Mouse (Mus musculus): ENCODE measurements around the gene Dnajc3. TPM values are rescaled to one million over a fixed set of nuclear protein-coding genes. Genes with fewer than 3 reads are reported as not detected.

The Dnajc3 gene
- polyA plus RNA-seq, 1 experiment from 2014 or later, result 35.0 TPM

GRCm38 (mm10) chr14:118958010-118958409 is 20.2 kb downstream of the Dnajc3 start:
- no peaks in the 10 kb centered on the region for H3K27me3 ChIP-seq (ENCODE audit: control insufficient read depth, insufficient read depth, low read length)
- 92% methylated on average over 3 of the region's 3 CpGs for WGBS
- H3K4me2 ChIP-seq (ENCODE audit: low read depth, low read length), result no peak overlapping the region
- no peaks in the 10 kb centered on the region for H3K9me3 ChIP-seq (replicated peaks; ENCODE audit: control insufficient read depth, low read length)
- no peak for DNase-seq (ENCODE audit: low spot score)
- H3K4me1 ChIP-seq (ENCODE audit: control insufficient read depth, insufficient read depth, low read length), result no peaks in the 10 kb centered on the region
- H3K36me3 ChIP-seq (replicated peaks; ENCODE audit: control insufficient read depth, insufficient read depth, low read depth, low read length), result peaks cover 3% of the 10 kb centered on the region; the same call in 1 of the 2 replicates
- H3K9ac ChIP-seq (replicated peaks; ENCODE audit: low read length), result no peak overlapping the region
- no peak for ATAC-seq (replicated peaks; ENCODE audit: insufficient number of reproducible peaks, low FRiP score, low TSS enrichment, low read depth)
- no peak overlapping the region for H3K27ac ChIP-seq (replicated peaks; ENCODE audit: low read depth, low read length)
- H3K4me3 ChIP-seq (ENCODE audit: low read depth, low read length), result no peak overlapping the region

DNA sequence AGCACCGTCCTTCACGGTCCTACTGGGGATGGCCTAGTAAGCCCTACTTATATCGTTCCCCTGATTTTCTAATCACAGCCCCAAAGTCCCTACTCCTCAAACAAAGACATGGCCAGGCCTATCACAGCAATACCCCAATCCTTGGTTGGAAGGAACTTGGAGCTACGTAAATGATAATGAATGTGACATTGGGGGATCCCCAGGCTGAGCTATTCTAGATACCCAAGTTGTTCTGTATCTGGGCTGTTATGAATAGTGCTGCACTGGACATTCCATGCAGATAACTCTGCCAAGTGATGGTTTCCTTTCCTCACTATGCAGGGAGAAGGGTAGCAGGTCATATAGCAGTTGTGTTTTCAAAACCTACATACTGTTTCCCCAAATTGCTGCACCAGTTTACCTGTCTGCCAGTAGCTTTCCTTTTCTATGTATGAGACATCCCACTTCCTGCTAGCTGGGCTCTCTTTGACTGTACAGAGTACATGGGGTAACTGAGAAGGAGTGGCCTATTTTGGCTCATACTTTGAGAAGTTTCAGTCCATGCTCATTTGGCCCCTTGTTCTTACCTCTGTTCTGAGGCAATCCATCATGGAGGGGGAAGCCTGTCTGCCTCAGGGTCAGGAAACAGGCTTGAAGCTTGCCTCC is 27.7 kb downstream of the Dnajc3 start:
- no peak overlapping the region for H3K4me3 ChIP-seq (ENCODE audit: low read depth, low read length)
- H3K36me3 ChIP-seq (replicated peaks; ENCODE audit: control insufficient read depth, insufficient read depth, low read depth, low read length), result no peaks in the 10 kb centered on the region
- no peak overlapping the region for H3K4me2 ChIP-seq (ENCODE audit: low read depth, low read length)
- DNase-seq (ENCODE audit: low spot score), result no peak
- no peaks in the 10 kb centered on the region for H3K4me1 ChIP-seq (ENCODE audit: control insufficient read depth, insufficient read depth, low read length)
- no peaks in the 10 kb centered on the region for H3K9me3 ChIP-seq (replicated peaks; ENCODE audit: control insufficient read depth, low read length)
- 93% methylated on average over 4 of the region's 4 CpGs for WGBS
- H3K9ac ChIP-seq (replicated peaks; ENCODE audit: low read length), result no peak overlapping the region
- H3K27me3 ChIP-seq (ENCODE audit: control insufficient read depth, insufficient read depth, low read length), result no peaks in the 10 kb centered on the region
- no peak overlapping the region for H3K27ac ChIP-seq (replicated peaks; ENCODE audit: low read depth, low read length)
- no peak for ATAC-seq (replicated peaks; ENCODE audit: insufficient number of reproducible peaks, low FRiP score, low TSS enrichment, low read depth)

DNA sequence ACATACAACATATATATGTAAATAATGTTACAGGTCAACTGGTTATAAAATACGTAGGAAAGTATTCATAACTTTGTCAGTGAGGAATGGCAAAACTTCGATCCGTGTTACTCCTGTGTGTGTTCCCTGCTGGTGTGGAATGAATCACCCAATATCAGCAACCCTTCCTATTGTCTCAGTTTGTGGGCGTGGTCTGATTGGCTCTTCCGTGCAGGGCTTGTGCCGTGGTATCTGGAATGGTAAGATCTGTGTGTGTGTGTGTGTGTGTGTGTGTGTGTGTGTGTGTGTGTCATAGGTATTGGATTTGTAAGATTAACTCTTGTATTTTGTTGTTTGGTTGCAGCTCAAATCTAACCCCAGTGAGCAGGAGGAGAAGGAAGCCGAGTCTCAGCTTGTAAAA is 29.9 kb downstream of the Dnajc3 start:
- H3K27me3 ChIP-seq (ENCODE audit: control insufficient read depth, insufficient read depth, low read length), result no peaks in the 10 kb centered on the region
- H3K4me3 ChIP-seq (ENCODE audit: low read depth, low read length), result no peak overlapping the region
- no peak overlapping the region for H3K27ac ChIP-seq (replicated peaks; ENCODE audit: low read depth, low read length)
- DNase-seq (ENCODE audit: low spot score) (no peak), ATAC-seq (replicated peaks; ENCODE audit: insufficient number of reproducible peaks, low FRiP score, low TSS enrichment, low read depth) (no peak)
- H3K9ac ChIP-seq (replicated peaks; ENCODE audit: low read length), result no peak overlapping the region
- H3K4me2 ChIP-seq (ENCODE audit: low read depth, low read length), result no peak overlapping the region
- peaks cover 3% of the 10 kb centered on the region; the same call in 1 of the 2 replicates for H3K36me3 ChIP-seq (replicated peaks; ENCODE audit: control insufficient read depth, insufficient read depth, low read depth, low read length)
- 88% methylated on average over 7 of the region's 7 CpGs for WGBS
- no peaks in the 10 kb centered on the region for H3K9me3 ChIP-seq (replicated peaks; ENCODE audit: control insufficient read depth, low read length)
- no peaks in the 10 kb centered on the region for H3K4me1 ChIP-seq (ENCODE audit: control insufficient read depth, insufficient read depth, low read length)

GRCm38 (mm10) chr14:118972268-118972667 is 34.5 kb downstream of the Dnajc3 start:
- no peak overlapping the region for H3K4me3 ChIP-seq (ENCODE audit: low read depth, low read length)
- ATAC-seq (replicated peaks; ENCODE audit: insufficient number of reproducible peaks, low FRiP score, low TSS enrichment, low read depth) (no peak), DNase-seq (ENCODE audit: low spot score) (no peak)
- peaks cover 3% of the 10 kb centered on the region; the same call in 1 of the 2 replicates for H3K36me3 ChIP-seq (replicated peaks; ENCODE audit: control insufficient read depth, insufficient read depth, low read depth, low read length)
- H3K4me1 ChIP-seq (ENCODE audit: control insufficient read depth, insufficient read depth, low read length), result no peaks in the 10 kb centered on the region
- WGBS, result 90% methylated on average over 6 of the region's 6 CpGs
- H3K27me3 ChIP-seq (ENCODE audit: control insufficient read depth, insufficient read depth, low read length), result no peaks in the 10 kb centered on the region
- no peaks in the 10 kb centered on the region for H3K9me3 ChIP-seq (replicated peaks; ENCODE audit: control insufficient read depth, low read length)
- H3K27ac ChIP-seq (replicated peaks; ENCODE audit: low read depth, low read length), result no peak overlapping the region
- H3K9ac ChIP-seq (replicated peaks; ENCODE audit: low read length), result no peak overlapping the region
- no peak overlapping the region for H3K4me2 ChIP-seq (ENCODE audit: low read depth, low read length)

DNA sequence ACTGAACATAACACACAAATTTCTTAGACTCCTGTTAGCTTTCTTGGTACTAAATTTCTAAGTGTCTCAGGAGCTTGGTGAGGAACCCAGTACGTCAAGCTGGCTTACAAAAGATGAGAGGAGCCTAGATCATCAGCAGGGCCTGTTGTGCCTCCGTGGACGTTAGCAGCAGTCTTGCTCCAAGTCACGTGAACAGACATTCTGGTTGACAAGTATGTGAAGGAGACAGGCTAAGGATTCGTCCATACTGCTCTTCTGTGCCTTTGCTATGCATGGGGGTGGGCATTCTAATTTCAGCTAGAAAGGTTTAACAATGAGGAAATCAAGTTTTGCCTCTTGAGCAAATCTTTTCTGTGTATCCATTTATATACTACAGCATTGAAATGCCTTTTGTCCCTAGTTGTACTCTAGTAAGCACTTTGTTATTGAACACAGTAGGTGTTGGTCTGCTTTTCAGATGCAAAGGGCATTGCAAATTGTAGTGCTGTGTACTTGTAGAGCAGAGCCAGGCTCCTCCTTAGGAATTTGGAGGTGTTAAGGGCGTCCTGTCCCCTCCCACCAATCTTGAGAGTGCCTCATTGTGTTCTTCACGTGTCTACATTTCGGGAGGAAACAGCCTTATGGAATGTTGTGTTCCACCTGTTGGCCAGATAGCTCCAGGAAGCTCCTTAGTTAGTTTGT is 39.5 kb downstream of the Dnajc3 start:
- no peaks in the 10 kb centered on the region; the same call in 1 of the 2 replicates for H3K36me3 ChIP-seq (replicated peaks; ENCODE audit: control insufficient read depth, insufficient read depth, low read depth, low read length)
- WGBS, result 73% methylated on average over 8 of the region's 8 CpGs

GRCm38 (mm10) chr14:118979571-118980325 is 42.0 kb downstream of the Dnajc3 start:
- Histone ChIP-seq H3K9me3 (replicated peaks; ENCODE audit: control insufficient read depth, low read length) (no peaks in the 10 kb centered on the region), H3K27ac (replicated peaks; ENCODE audit: low read depth, low read length) (no peak overlapping the region), H3K27me3 (ENCODE audit: control insufficient read depth, insufficient read depth, low read length) (no peaks in the 10 kb centered on the region), H3K4me2 (ENCODE audit: low read depth, low read length) (no peak overlapping the region), H3K36me3 (replicated peaks; ENCODE audit: control insufficient read depth, insufficient read depth, low read depth, low read length) (no peaks in the 10 kb centered on the region; the same call in 1 of the 2 replicates), H3K4me1 (ENCODE audit: control insufficient read depth, insufficient read depth, low read length) (no peaks in the 10 kb centered on the region), H3K9ac (replicated peaks; ENCODE audit: low read length) (no peak overlapping the region), H3K4me3 (ENCODE audit: low read depth, low read length) (no peak overlapping the region)
- 86% methylated on average over 7 of the region's 7 CpGs for WGBS
- DNase-seq (ENCODE audit: low spot score), result no peak
- no peak for ATAC-seq (replicated peaks; ENCODE audit: insufficient number of reproducible peaks, low FRiP score, low TSS enrichment, low read depth)

More for the DNA sequence above, 39.5 kb downstream of the Dnajc3 start:
- no peak overlapping the region for H3K9ac ChIP-seq (replicated peaks; ENCODE audit: low read length)
- H3K27ac ChIP-seq (replicated peaks; ENCODE audit: low read depth, low read length), result no peak overlapping the region
- no peaks in the 10 kb centered on the region for H3K9me3 ChIP-seq (replicated peaks; ENCODE audit: control insufficient read depth, low read length)
- no peaks in the 10 kb centered on the region for H3K27me3 ChIP-seq (ENCODE audit: control insufficient read depth, insufficient read depth, low read length)
- H3K4me3 ChIP-seq (ENCODE audit: low read depth, low read length), result no peak overlapping the region
- H3K4me1 ChIP-seq (ENCODE audit: control insufficient read depth, insufficient read depth, low read length), result no peaks in the 10 kb centered on the region
- DNase-seq (ENCODE audit: low spot score), result no peak
- no peak for ATAC-seq (replicated peaks; ENCODE audit: insufficient number of reproducible peaks, low FRiP score, low TSS enrichment, low read depth)
- H3K4me2 ChIP-seq (ENCODE audit: low read depth, low read length), result no peak overlapping the region

- no peak for ATAC-seq (replicated peaks; ENCODE audit: insufficient number of reproducible peaks, low FRiP score, low TSS enrichment, low read depth)
Measured at GRCm38 (mm10) chr14:118980358-118980757, 42.6 kb downstream of the Dnajc3 start.

DNA sequence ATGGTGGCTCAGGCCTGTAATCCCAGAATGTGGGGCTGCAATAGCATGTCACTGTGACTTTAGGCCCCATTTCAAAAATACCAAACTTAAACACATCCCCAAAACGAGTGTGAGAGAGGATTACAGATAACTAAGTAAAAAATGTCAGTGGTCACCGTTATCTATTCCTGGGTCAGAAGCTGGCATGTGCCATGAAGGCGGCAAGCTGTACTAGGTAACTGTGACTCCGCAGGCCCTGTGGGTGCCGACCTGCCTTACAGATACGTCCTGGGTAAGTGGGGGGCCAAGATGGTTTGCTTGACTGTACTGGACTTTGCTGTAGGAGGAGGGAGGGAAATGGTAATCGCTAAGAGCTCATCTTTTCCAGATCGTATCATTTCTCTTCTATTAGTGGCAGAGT is 43.1 kb downstream of the Dnajc3 start:
- Histone ChIP-seq H3K4me1 (ENCODE audit: control insufficient read depth, insufficient read depth, low read length) (no peaks in the 10 kb centered on the region), H3K9ac (replicated peaks; ENCODE audit: low read length) (no peak overlapping the region), H3K36me3 (replicated peaks; ENCODE audit: control insufficient read depth, insufficient read depth, low read depth, low read length) (no peaks in the 10 kb centered on the region; the same call in 1 of the 2 replicates), H3K27me3 (ENCODE audit: control insufficient read depth, insufficient read depth, low read length) (no peaks in the 10 kb centered on the region), H3K27ac (replicated peaks; ENCODE audit: low read depth, low read length) (no peak overlapping the region), H3K4me2 (ENCODE audit: low read depth, low read length) (no peak overlapping the region), H3K4me3 (ENCODE audit: low read depth, low read length) (no peak overlapping the region), H3K9me3 (replicated peaks; ENCODE audit: control insufficient read depth, low read length) (no peaks in the 10 kb centered on the region)
- no peak for DNase-seq (ENCODE audit: low spot score)
- WGBS, result 87% methylated on average over 8 of the region's 8 CpGs
- no peak for ATAC-seq (replicated peaks; ENCODE audit: insufficient number of reproducible peaks, low FRiP score, low TSS enrichment, low read depth)

More at GRCm38 (mm10) chr14:118980358-118980757, 42.6 kb downstream of the Dnajc3 start:
- DNase-seq (ENCODE audit: low spot score), result no peak
- no peaks in the 10 kb centered on the region for H3K4me1 ChIP-seq (ENCODE audit: control insufficient read depth, insufficient read depth, low read length)
- H3K4me2 ChIP-seq (ENCODE audit: low read depth, low read length), result no peak overlapping the region
- 79% methylated on average over 5 of the region's 5 CpGs for WGBS
- H3K27ac ChIP-seq (replicated peaks; ENCODE audit: low read depth, low read length), result no peak overlapping the region
- H3K27me3 ChIP-seq (ENCODE audit: control insufficient read depth, insufficient read depth, low read length), result no peaks in the 10 kb centered on the region
- H3K4me3 ChIP-seq (ENCODE audit: low read depth, low read length), result no peak overlapping the region
- no peak overlapping the region for H3K9ac ChIP-seq (replicated peaks; ENCODE audit: low read length)
- H3K36me3 ChIP-seq (replicated peaks; ENCODE audit: control insufficient read depth, insufficient read depth, low read depth, low read length), result no peaks in the 10 kb centered on the region; the same call in 1 of the 2 replicates
- H3K9me3 ChIP-seq (replicated peaks; ENCODE audit: control insufficient read depth, low read length), result no peaks in the 10 kb centered on the region
